Mouse (Mus musculus): Measurements from ENCODE around the gene Rab3gap2. TPM values are rescaled to one million over a fixed set of nuclear protein-coding genes. Genes with fewer than 3 reads are reported as not detected.

Gene Rab3gap2
- polyA plus RNA-seq, 1 experiment from 2014 or later = 19.5 TPM

- WGBS = 6% methylated on average over 23 of the region's 23 CpGs
- Histone ChIP-seq H3K4me3 (peak overlapping the region; percentile 92), H3K27ac (replicated peaks) (peak overlapping the region; percentile 87), H3K9me3 (replicated peaks) (no peaks in the 10 kb centered on the region), H3K36me3 (no peaks in the 10 kb centered on the region), H3K4me1 (peaks cover 51% of the 10 kb centered on the region), H3K27me3 (ENCODE audit: low read depth, poor library complexity, severe bottlenecking) (no peaks in the 10 kb centered on the region)
- DNase-seq (ENCODE audit: low spot score) = peak; percentile 34
These were observed 565 bp upstream of the Rab3gap2 start for GRCm38 (mm10) chr1:185203196-185203908.

- Histone ChIP-seq H3K36me3 (no peaks in the 10 kb centered on the region), H3K9me3 (replicated peaks) (no peaks in the 10 kb centered on the region), H3K27me3 (ENCODE audit: low read depth, poor library complexity, severe bottlenecking) (no peaks in the 10 kb centered on the region), H3K4me3 (peak overlapping the region; percentile 92; the same call in 1 of the 2 replicates), H3K27ac (replicated peaks) (no peak overlapping the region), H3K4me1 (peaks cover 49% of the 10 kb centered on the region)
- 83% methylated on average over 8 of the region's 8 CpGs for WGBS
- no peak for DNase-seq (ENCODE audit: low spot score)
These were observed 1.2 kb downstream of the Rab3gap2 start for GRCm38 (mm10) chr1:185205090-185205489.

DNA sequence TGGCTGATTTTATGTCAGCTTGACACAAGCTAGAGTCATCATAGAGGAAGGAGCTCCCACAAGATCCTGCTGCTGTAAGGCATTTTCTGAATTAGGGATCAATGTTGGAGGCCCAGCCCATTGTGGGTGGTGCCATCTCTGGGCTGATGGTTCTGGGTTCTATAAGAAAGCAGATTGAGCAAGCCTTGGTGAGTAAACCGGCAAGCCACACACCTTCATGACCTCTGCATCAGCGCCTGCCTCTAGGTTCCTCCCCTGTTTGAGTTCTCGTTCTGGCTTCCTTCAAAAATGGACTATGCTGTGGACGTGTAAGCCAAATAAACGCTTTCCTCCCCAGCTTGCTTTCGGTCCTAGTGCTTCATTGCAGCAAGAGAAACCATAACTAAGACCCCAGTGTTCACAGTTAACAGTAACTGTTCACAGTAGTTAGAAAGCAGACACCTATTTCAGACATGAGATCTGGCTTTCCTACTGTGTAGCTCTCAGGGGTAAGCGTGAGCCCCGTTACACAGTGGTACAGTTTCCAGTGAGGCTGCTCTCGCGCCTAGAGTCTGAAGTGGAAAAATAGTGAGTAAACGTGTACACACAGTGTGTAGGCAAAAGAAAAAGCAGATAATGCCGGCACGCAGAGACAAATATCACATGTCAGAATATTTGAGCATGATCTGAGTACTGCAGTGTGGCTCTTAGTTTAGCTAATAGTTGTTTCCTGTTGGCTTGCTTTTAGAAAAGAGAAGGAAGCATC, 4.1 kb downstream of the Rab3gap2 start:
- no peaks in the 10 kb centered on the region for H3K27me3 ChIP-seq (ENCODE audit: low read depth, poor library complexity, severe bottlenecking)
- H3K9me3 ChIP-seq (replicated peaks) = no peaks in the 10 kb centered on the region
- H3K4me3 ChIP-seq = no peak overlapping the region
- no peak for DNase-seq (ENCODE audit: low spot score)
- peaks cover 30% of the 10 kb centered on the region for H3K4me1 ChIP-seq
- H3K36me3 ChIP-seq = peaks cover 3% of the 10 kb centered on the region
- no peak overlapping the region for H3K27ac ChIP-seq (replicated peaks)
- 93% methylated on average over 13 of the region's 13 CpGs for WGBS

- DNase-seq (ENCODE audit: low spot score) = no peak
- H3K36me3 ChIP-seq = peaks cover 3% of the 10 kb centered on the region
- H3K4me3 ChIP-seq = no peak overlapping the region
- H3K27me3 ChIP-seq (ENCODE audit: low read depth, poor library complexity, severe bottlenecking) = no peaks in the 10 kb centered on the region
- WGBS = 95% methylated on average over 8 of the region's 8 CpGs
- H3K9me3 ChIP-seq (replicated peaks) = no peaks in the 10 kb centered on the region
- no peak overlapping the region for H3K27ac ChIP-seq (replicated peaks)
- H3K4me1 ChIP-seq = peaks cover 26% of the 10 kb centered on the region
These were observed 4.8 kb downstream of the Rab3gap2 start for GRCm38 (mm10) chr1:185208766-185209165.

- H3K4me3 ChIP-seq = no peak overlapping the region
- no peaks in the 10 kb centered on the region for H3K9me3 ChIP-seq (replicated peaks)
- 39% methylated on average over 8 of the region's 8 CpGs for WGBS
- peaks cover 12% of the 10 kb centered on the region for H3K36me3 ChIP-seq
- DNase-seq (ENCODE audit: low spot score) = no peak
- H3K27me3 ChIP-seq (ENCODE audit: low read depth, poor library complexity, severe bottlenecking) = no peaks in the 10 kb centered on the region
- H3K4me1 ChIP-seq = peaks cover 19% of the 10 kb centered on the region
- H3K27ac ChIP-seq (replicated peaks) = no peak overlapping the region
These were observed 5.8 kb downstream of the Rab3gap2 start for GRCm38 (mm10) chr1:185209641-185210176.

- no peak for DNase-seq (ENCODE audit: low spot score)
- Histone ChIP-seq H3K27ac (replicated peaks) (no peak overlapping the region), H3K36me3 (peaks cover 20% of the 10 kb centered on the region), H3K4me3 (no peak overlapping the region), H3K27me3 (ENCODE audit: low read depth, poor library complexity, severe bottlenecking) (no peaks in the 10 kb centered on the region), H3K9me3 (replicated peaks) (no peaks in the 10 kb centered on the region), H3K4me1 (no peaks in the 10 kb centered on the region)
- WGBS = 91% methylated on average over 5 of the region's 5 CpGs
These were observed 12.4 kb downstream of the Rab3gap2 start for GRCm38 (mm10) chr1:185216360-185216759.

- H3K4me3 ChIP-seq = no peak overlapping the region
- H3K4me1 ChIP-seq = no peaks in the 10 kb centered on the region
- no peak overlapping the region for H3K27ac ChIP-seq (replicated peaks)
- DNase-seq (ENCODE audit: low spot score) = no peak
- H3K9me3 ChIP-seq (replicated peaks) = no peaks in the 10 kb centered on the region
- 91% methylated on average over 2 of the region's 2 CpGs for WGBS
- peaks cover 20% of the 10 kb centered on the region for H3K36me3 ChIP-seq
- H3K27me3 ChIP-seq (ENCODE audit: low read depth, poor library complexity, severe bottlenecking) = no peaks in the 10 kb centered on the region
These were observed 12.8 kb downstream of the Rab3gap2 start for GRCm38 (mm10) chr1:185216762-185217161.

- H3K27me3 ChIP-seq (ENCODE audit: low read depth, poor library complexity, severe bottlenecking) = no peaks in the 10 kb centered on the region
- peaks cover 24% of the 10 kb centered on the region for H3K36me3 ChIP-seq
- DNase-seq (ENCODE audit: low spot score) = no peak
- WGBS = 93% methylated on average over 5 of the region's 5 CpGs
- H3K4me3 ChIP-seq = no peak overlapping the region
- no peaks in the 10 kb centered on the region for H3K9me3 ChIP-seq (replicated peaks)
- H3K4me1 ChIP-seq = no peaks in the 10 kb centered on the region
- no peak overlapping the region for H3K27ac ChIP-seq (replicated peaks)
These were observed 14.0 kb downstream of the Rab3gap2 start for GRCm38 (mm10) chr1:185217966-185218365.

GRCm38 (mm10) chr1:185226889-185227288, 23.0 kb downstream of the Rab3gap2 start:
- DNase-seq (ENCODE audit: low spot score) = no peak
- Histone ChIP-seq H3K4me1 (peaks cover 5% of the 10 kb centered on the region; the same call in 1 of the 2 replicates), H3K27me3 (ENCODE audit: low read depth, poor library complexity, severe bottlenecking) (no peaks in the 10 kb centered on the region), H3K36me3 (peaks cover 37% of the 10 kb centered on the region), H3K27ac (replicated peaks) (no peak overlapping the region), H3K9me3 (replicated peaks) (no peaks in the 10 kb centered on the region), H3K4me3 (no peak overlapping the region)
- 92% methylated on average over 6 of the region's 6 CpGs for WGBS

- Histone ChIP-seq H3K27me3 (ENCODE audit: low read depth, poor library complexity, severe bottlenecking) (no peaks in the 10 kb centered on the region), H3K4me3 (no peak overlapping the region), H3K9me3 (replicated peaks) (no peaks in the 10 kb centered on the region), H3K4me1 (peaks cover 5% of the 10 kb centered on the region; the same call in 1 of the 2 replicates), H3K36me3 (peaks cover 30% of the 10 kb centered on the region), H3K27ac (replicated peaks) (no peak overlapping the region)
- DNase-seq (ENCODE audit: low spot score) = no peak
- WGBS = 92% methylated on average over 7 of the region's 7 CpGs
These were observed 23.8 kb downstream of the Rab3gap2 start for GRCm38 (mm10) chr1:185227766-185228165.

DNA sequence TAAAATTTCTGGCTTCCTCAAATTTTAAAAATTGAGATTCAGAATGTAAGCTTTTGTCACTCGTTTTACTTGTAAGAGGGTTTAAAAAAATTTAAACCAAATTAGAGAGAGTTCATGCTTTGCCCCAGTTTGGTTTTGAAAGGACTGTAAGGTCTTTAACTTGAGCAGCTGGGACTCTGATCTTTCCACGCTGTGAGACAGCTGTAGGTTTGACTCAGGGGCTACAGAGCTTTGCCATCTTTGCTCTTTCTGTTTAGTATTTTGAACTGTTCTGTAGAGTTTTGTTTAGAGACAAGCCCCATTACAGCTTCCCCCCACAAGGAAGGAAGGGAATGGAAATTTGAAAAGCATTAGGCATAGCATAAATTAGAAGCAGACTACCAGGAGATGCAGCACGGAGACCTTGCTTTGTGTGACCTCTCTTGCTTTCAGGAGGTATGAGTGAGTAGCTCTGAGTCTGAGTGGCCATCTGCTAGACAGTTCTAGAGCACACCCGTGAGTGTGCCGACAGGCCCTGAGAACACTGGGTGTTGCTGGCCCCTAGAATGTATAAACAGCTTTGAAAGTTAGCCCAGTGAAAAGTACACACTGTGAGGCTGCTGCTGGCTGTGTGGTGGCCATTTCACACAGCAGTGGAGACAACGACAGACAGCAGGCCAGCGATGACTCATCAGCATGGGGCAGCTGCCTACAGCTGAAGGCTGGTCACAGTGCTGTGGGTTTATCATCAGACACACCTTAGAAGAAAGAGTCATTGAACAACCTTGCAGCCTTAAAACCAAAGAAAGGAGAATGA, 25.7 kb downstream of the Rab3gap2 start:
- Histone ChIP-seq H3K4me3 (no peak overlapping the region), H3K36me3 (peaks cover 29% of the 10 kb centered on the region), H3K27me3 (ENCODE audit: low read depth, poor library complexity, severe bottlenecking) (no peaks in the 10 kb centered on the region), H3K27ac (replicated peaks) (peak overlapping the region; percentile 55), H3K9me3 (replicated peaks) (no peaks in the 10 kb centered on the region), H3K4me1 (peaks cover 5% of the 10 kb centered on the region; the same call in 1 of the 2 replicates)
- 81% methylated on average over 7 of the region's 7 CpGs for WGBS
- no peak for DNase-seq (ENCODE audit: low spot score)

DNA sequence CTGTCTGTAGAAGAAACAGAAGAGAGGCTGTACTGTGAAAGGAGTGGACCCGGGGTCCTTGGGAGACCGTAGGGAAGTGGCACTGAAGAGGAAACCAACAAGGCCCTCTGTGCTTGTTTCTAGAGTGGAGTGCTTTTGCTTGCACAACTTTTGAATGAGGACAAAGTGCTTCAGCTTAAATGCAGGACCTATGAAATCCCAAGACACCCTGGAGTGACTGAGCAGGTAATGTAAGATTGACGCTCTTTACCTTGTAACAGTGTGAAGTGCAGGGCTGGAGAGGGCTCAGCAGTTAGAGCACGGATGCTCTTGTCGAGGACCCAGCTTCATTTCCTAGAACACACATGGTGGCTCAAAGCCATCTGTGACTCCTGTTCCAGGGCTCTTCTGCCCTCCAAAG, 31.9 kb downstream of the Rab3gap2 start:
- peaks cover 45% of the 10 kb centered on the region for H3K36me3 ChIP-seq
- H3K9me3 ChIP-seq (replicated peaks) = no peaks in the 10 kb centered on the region
- WGBS = 92% methylated on average over 5 of the region's 5 CpGs

More for the DNA sequence above, 31.9 kb downstream of the Rab3gap2 start:
- no peak for DNase-seq (ENCODE audit: low spot score)
- H3K4me1 ChIP-seq = no peaks in the 10 kb centered on the region
- H3K27me3 ChIP-seq (ENCODE audit: low read depth, poor library complexity, severe bottlenecking) = no peaks in the 10 kb centered on the region
- no peak overlapping the region for H3K27ac ChIP-seq (replicated peaks)
- no peak overlapping the region for H3K4me3 ChIP-seq

Measured in midbrain, embryonic 10.5 days (tissue).